Comparison of ENCODE assay signal across 8 mouse cellular contexts in genomic region chr4:144890690-144891120, GRCm38 (mm10). TPM values are rescaled to one million over a fixed set of nuclear protein-coding genes. Genes with fewer than 3 reads are reported as not detected.
A peak's percentile ranks its signal among the peaks of the same experiment; 100 is the strongest.
DNase-seq lines count a peak whose midpoint lies in the region; ATAC-seq lines count a peak whose summit lies in the region.

No protein-coding gene starts in this region.

- no peak overlapping the region for H3K27ac ChIP-seq in hindbrain, embryonic 11.5 days (ENCODE audit: low read depth, low read length)
- H3K27ac ChIP-seq in hindbrain, embryonic 12.5 days: no peak overlapping the region
- peak overlapping the region; percentile 63 for H3K27ac ChIP-seq in brown adipose tissue, adult 24 weeks (replicated peaks; ENCODE audit: low read depth, low read length)
- H3K27ac ChIP-seq in forebrain, embryonic 12.5 days: no peak overlapping the region
- no peak overlapping the region for H3K27ac ChIP-seq in hindbrain, embryonic 15.5 days (replicated peaks)
- no peak overlapping the region for H3K27ac ChIP-seq in midbrain, embryonic 11.5 days (ENCODE audit: low read depth, low read length)

- peaks cover 6% of the 10 kb centered on the region for H3K4me1 ChIP-seq in hindbrain, embryonic 11.5 days (replicated peaks; ENCODE audit: control insufficient read depth, insufficient read depth, low read length)
- H3K4me1 ChIP-seq in hindbrain, embryonic 12.5 days: peaks cover 23% of the 10 kb centered on the region
- H3K4me1 ChIP-seq in brown adipose tissue, adult 24 weeks (ENCODE audit: control insufficient read depth, insufficient read depth, insufficient read length, low read length): no peaks in the 10 kb centered on the region
- H3K4me1 ChIP-seq in forebrain, embryonic 12.5 days: peaks cover 28% of the 10 kb centered on the region
- peaks cover 36% of the 10 kb centered on the region for H3K4me1 ChIP-seq in hindbrain, embryonic 15.5 days (replicated peaks)
- peaks cover 16% of the 10 kb centered on the region for H3K4me1 ChIP-seq in midbrain, embryonic 11.5 days (ENCODE audit: control insufficient read depth, insufficient read depth, low read length)

- H3K27me3 ChIP-seq in hindbrain, embryonic 11.5 days (ENCODE audit: control insufficient read depth, insufficient read depth, low read length): peaks cover 22% of the 10 kb centered on the region
- H3K27me3 ChIP-seq in hindbrain, embryonic 12.5 days: peaks cover 29% of the 10 kb centered on the region
- H3K27me3 ChIP-seq in forebrain, embryonic 12.5 days: peaks cover 40% of the 10 kb centered on the region
- H3K27me3 ChIP-seq in hindbrain, embryonic 15.5 days: peaks cover 28% of the 10 kb centered on the region
- peaks cover 26% of the 10 kb centered on the region for H3K27me3 ChIP-seq in midbrain, embryonic 11.5 days (ENCODE audit: control insufficient read depth, insufficient read depth, low read length)

- DNase-seq in hindbrain, embryonic 11.5 days (ENCODE audit: low spot score): peak; percentile 84
- peak; percentile 51 to 63 for DNase-seq in left cerebral cortex, postnatal 36 days (ENCODE audit: low spot score in 2 of 2)
- peak; percentile 97 for DNase-seq in midbrain, embryonic 11.5 days (ENCODE audit: low spot score, missing footprints)
- peak; percentile 56 to 61 for DNase-seq in spleen, postnatal 36 days (ENCODE audit: low spot score in 2 of 2)

- peak; percentile 47 for ATAC-seq in hindbrain, embryonic 11.5 days (ENCODE audit: low FRiP score)
- no peak for ATAC-seq in hindbrain, embryonic 12.5 days (ENCODE audit: low FRiP score)
- ATAC-seq in forebrain, embryonic 12.5 days (ENCODE audit: low FRiP score): peak; percentile 37
- peak; percentile 27 for ATAC-seq in hindbrain, embryonic 15.5 days (ENCODE audit: low FRiP score, low read depth)
- ATAC-seq in midbrain, embryonic 11.5 days (ENCODE audit: low FRiP score): peak; percentile 31

- H3K4me3 ChIP-seq in hindbrain, embryonic 11.5 days (ENCODE audit: low read depth, low read length): no peak overlapping the region
- no peak overlapping the region for H3K4me3 ChIP-seq in hindbrain, embryonic 12.5 days
- H3K4me3 ChIP-seq in brown adipose tissue, adult 24 weeks (ENCODE audit: insufficient read depth, low read depth, low read length): no peak overlapping the region
- H3K4me3 ChIP-seq in forebrain, embryonic 12.5 days (replicated peaks): no peak overlapping the region
- no peak overlapping the region for H3K4me3 ChIP-seq in hindbrain, embryonic 15.5 days
- no peak overlapping the region for H3K4me3 ChIP-seq in midbrain, embryonic 11.5 days (ENCODE audit: low read depth, low read length)

- no peaks in the 10 kb centered on the region for H3K9me3 ChIP-seq in hindbrain, embryonic 11.5 days (ENCODE audit: control insufficient read depth, low read length)
- H3K9me3 ChIP-seq in hindbrain, embryonic 12.5 days (replicated peaks): no peaks in the 10 kb centered on the region
- H3K9me3 ChIP-seq in forebrain, embryonic 12.5 days: no peaks in the 10 kb centered on the region
- no peaks in the 10 kb centered on the region for H3K9me3 ChIP-seq in hindbrain, embryonic 15.5 days
- no peaks in the 10 kb centered on the region for H3K9me3 ChIP-seq in midbrain, embryonic 11.5 days (ENCODE audit: control insufficient read depth, low read length)

- H3K4me2 ChIP-seq in hindbrain, embryonic 11.5 days (replicated peaks; ENCODE audit: low read depth, low read length): no peak overlapping the region
- no peak overlapping the region for H3K4me2 ChIP-seq in hindbrain, embryonic 12.5 days (replicated peaks)
- H3K4me2 ChIP-seq in forebrain, embryonic 12.5 days: no peak overlapping the region
- no peak overlapping the region for H3K4me2 ChIP-seq in hindbrain, embryonic 15.5 days
- H3K4me2 ChIP-seq in midbrain, embryonic 11.5 days: no peak overlapping the region

- WGBS in hindbrain, embryonic 11.5 days: 10% methylated on average over 7 of the region's 7 CpGs
- WGBS in hindbrain, embryonic 12.5 days: 12% methylated on average over 7 of the region's 7 CpGs
- WGBS in forebrain, embryonic 12.5 days: 10% methylated on average over 7 of the region's 7 CpGs
- WGBS in hindbrain, embryonic 15.5 days: 12% methylated on average over 7 of the region's 7 CpGs
- WGBS in midbrain, embryonic 11.5 days: 15% methylated on average over 7 of the region's 7 CpGs

- no peak overlapping the region for H3K9ac ChIP-seq in hindbrain, embryonic 11.5 days (ENCODE audit: low read depth, low read length)
- H3K9ac ChIP-seq in hindbrain, embryonic 12.5 days: no peak overlapping the region
- no peak overlapping the region for H3K9ac ChIP-seq in forebrain, embryonic 12.5 days
- H3K9ac ChIP-seq in hindbrain, embryonic 15.5 days: no peak overlapping the region
- H3K9ac ChIP-seq in midbrain, embryonic 11.5 days (ENCODE audit: low read length): no peak overlapping the region

- intact Hi-C loops in left cerebral cortex, postnatal 36 days (cut with DNase I): loop anchor here (2.0 to 10.0 kb wide), 5 partner anchors 87 to 394 kb away; no protein-coding TSS in a partner anchor

- no peaks in the 10 kb centered on the region for H3K36me3 ChIP-seq in hindbrain, embryonic 11.5 days (ENCODE audit: control insufficient read depth, insufficient read depth, low read length)
- H3K36me3 ChIP-seq in hindbrain, embryonic 12.5 days: no peaks in the 10 kb centered on the region
- H3K36me3 ChIP-seq in forebrain, embryonic 12.5 days (replicated peaks): no peaks in the 10 kb centered on the region
- no peaks in the 10 kb centered on the region for H3K36me3 ChIP-seq in hindbrain, embryonic 15.5 days
- H3K36me3 ChIP-seq in midbrain, embryonic 11.5 days (ENCODE audit: control insufficient read depth, insufficient read depth, low read length): no peaks in the 10 kb centered on the region

RNA-seq across cellular contexts. Expression of gene Dhrs3, which starts 1.9 kb away (rescaled TPM):
- polyA plus RNA-seq in hindbrain, embryonic 11.5 days (2014; fragmentation: Nextera tagmentation; extraction: Ambion mirVana): 21.5 and 36.4 TPM in 2 replicates
- 26.6 and 31.8 TPM in 2 replicates for polyA plus RNA-seq in hindbrain, embryonic 12.5 days (2016; fragmentation: Nextera tagmentation; extraction: Ambion mirVana)
- 167 and 202 TPM in 2 replicates for polyA plus RNA-seq in brown adipose tissue, adult 24 weeks (2012; ENCODE audit: insufficient read depth, insufficient read length, missing spikeins)
- polyA plus RNA-seq in forebrain, embryonic 12.5 days (2016; fragmentation: Nextera tagmentation; extraction: Ambion mirVana): 6.7 and 7.7 TPM in 2 replicates
- 46.5 and 59.9 TPM in 2 replicates for polyA plus RNA-seq in hindbrain, embryonic 15.5 days (2015; fragmentation: Nextera tagmentation; extraction: Ambion mirVana)
- total RNA-seq in left cerebral cortex, postnatal 36 days (2021): 10 to 100 TPM; 24.8 to 27.9 TPM
- 5.9 and 7.9 TPM in 2 replicates for polyA plus RNA-seq in midbrain, embryonic 11.5 days (2014; fragmentation: Nextera tagmentation; extraction: Ambion mirVana)
